Mouse (Mus musculus) urinary bladder, postnatal 25 days (tissue): ENCODE results near the gene Pla2r1.
A peak's percentile ranks its signal among the peaks of the same experiment; 100 is the strongest.

ENCODE experiments used
- DNase-seq: peaks from one replicate; pipeline ENCODE4 v3.0.0; 2022; ENCODE audit warnings: low spot score

Pla2r1 gene

GRCm38 (mm10) chr2:60500583-60501116, 52.5 kb downstream of the Pla2r1 start:
- no peak for DNase-seq

GRCm38 (mm10) chr2:60479906-60480305, 73.2 kb downstream of the Pla2r1 start:
- no peak for DNase-seq

- DNase-seq, result no peak
These were observed 74.3 kb downstream of the Pla2r1 start for GRCm38 (mm10) chr2:60478778-60479177.

- no peak for DNase-seq
These were observed 84.0 kb downstream of the Pla2r1 start for GRCm38 (mm10) chr2:60468901-60469770.

GRCm38 (mm10) chr2:60452376-60452775, 100.7 kb downstream of the Pla2r1 start:
- no peak for DNase-seq

- no peak for DNase-seq
These were observed 101.9 kb downstream of the Pla2r1 start for GRCm38 (mm10) chr2:60451119-60451773.

- no peak for DNase-seq
These were observed 103.4 kb downstream of the Pla2r1 start for GRCm38 (mm10) chr2:60449732-60450131.

- no peak for DNase-seq
These were observed 108.2 kb downstream of the Pla2r1 start for GRCm38 (mm10) chr2:60444711-60445509.

- DNase-seq, result no peak
These were observed 109.8 kb downstream of the Pla2r1 start for GRCm38 (mm10) chr2:60443279-60443678.

- DNase-seq, result no peak
These were observed 111.2 kb downstream of the Pla2r1 start for GRCm38 (mm10) chr2:60441875-60442274.

- DNase-seq, result no peak
These were observed 116.3 kb downstream of the Pla2r1 start for GRCm38 (mm10) chr2:60436802-60437201.

GRCm38 (mm10) chr2:60430315-60431021, 122.6 kb downstream of the Pla2r1 start:
- no peak for DNase-seq

GRCm38 (mm10) chr2:60418075-60418474, 135.0 kb downstream of the Pla2r1 start:
- DNase-seq, result peak; percentile 75

- DNase-seq, result no peak
These were observed 138.8 kb downstream of the Pla2r1 start for GRCm38 (mm10) chr2:60414334-60414733.

GRCm38 (mm10) chr2:60413006-60413650, 140.0 kb downstream of the Pla2r1 start:
- no peak for DNase-seq

- DNase-seq, result no peak
These were observed 141.9 kb downstream of the Pla2r1 start for GRCm38 (mm10) chr2:60411181-60411580.

GRCm38 (mm10) chr2:60409989-60410763, 142.9 kb downstream of the Pla2r1 start:
- DNase-seq, result no peak

- no peak for DNase-seq
These were observed 143.9 kb downstream of the Pla2r1 start for GRCm38 (mm10) chr2:60409194-60409593.

GRCm38 (mm10) chr2:60407387-60407786, 145.7 kb downstream of the Pla2r1 start:
- no peak for DNase-seq

- DNase-seq, result no peak
These were observed 147.7 kb downstream of the Pla2r1 start for GRCm38 (mm10) chr2:60405431-60405830.
